Mouse (Mus musculus) naive thymus-derived CD4-positive, alpha-beta T cell, adult 2 months (primary cell): ENCODE results near the gene Clock.

Source experiments
- DNase-seq: peaks from one replicate; pipeline ENCODE4 v3.0.0-alpha.2; 2011; ENCODE audit warnings: low read depth

Gene Clock

GRCm38 (mm10) chr5:76283890-76284289 is 20.7 kb downstream of the Clock start:
- no peak for DNase-seq

GRCm38 (mm10) chr5:76274977-76275376 is 29.6 kb downstream of the Clock start:
- no peak for DNase-seq

GRCm38 (mm10) chr5:76250948-76251347 is 53.6 kb downstream of the Clock start:
- DNase-seq, result no peak

GRCm38 (mm10) chr5:76246539-76246938 is 58.1 kb downstream of the Clock start:
- DNase-seq, result no peak

- DNase-seq, result no peak
Observed at GRCm38 (mm10) chr5:76245419-76245818, 59.2 kb downstream of the Clock start.

- DNase-seq, result no peak
Observed at GRCm38 (mm10) chr5:76244430-76244829, 60.2 kb downstream of the Clock start.

- DNase-seq, result no peak
Observed at GRCm38 (mm10) chr5:76243929-76244328, 60.7 kb downstream of the Clock start.

GRCm38 (mm10) chr5:76243274-76243673 is 61.3 kb downstream of the Clock start:
- no peak for DNase-seq

GRCm38 (mm10) chr5:76231171-76231855 is 73.3 kb downstream of the Clock start:
- DNase-seq, result no peak

GRCm38 (mm10) chr5:76216691-76217090 is 87.9 kb downstream of the Clock start:
- DNase-seq, result no peak

GRCm38 (mm10) chr5:76208066-76208465 is 96.5 kb downstream of the Clock start:
- DNase-seq, result no peak

GRCm38 (mm10) chr5:76205886-76206285 is 98.7 kb downstream of the Clock start:
- no peak for DNase-seq

- DNase-seq, result no peak
Observed at GRCm38 (mm10) chr5:76203171-76203570, 101.4 kb downstream of the Clock start.

GRCm38 (mm10) chr5:76199346-76199745 is 105.2 kb downstream of the Clock start:
- no peak for DNase-seq

- DNase-seq, result no peak
Observed at GRCm38 (mm10) chr5:76194377-76194945, 110.1 kb downstream of the Clock start.

- DNase-seq, result no peak
Observed at GRCm38 (mm10) chr5:76193075-76193474, 111.5 kb downstream of the Clock start.

- DNase-seq, result no peak
Observed at GRCm38 (mm10) chr5:76190609-76191008, 114.0 kb downstream of the Clock start.

- DNase-seq, result no peak
Observed at GRCm38 (mm10) chr5:76187885-76188284, 116.7 kb downstream of the Clock start.

- DNase-seq, result peak; percentile 69
Observed at GRCm38 (mm10) chr5:76184286-76185080, 120.1 kb downstream of the Clock start.

- DNase-seq, result peak; percentile 91
Observed at GRCm38 (mm10) chr5:76183750-76184261, 120.8 kb downstream of the Clock start, which contains the start of gene Tmem165. Gene Tmem165 (plus strand): TSS chr5:76183880.

GRCm38 (mm10) chr5:76183043-76183749 is 121.4 kb downstream of the Clock start:
- DNase-seq, result no peak

GRCm38 (mm10) chr5:76182326-76182725 is 122.3 kb downstream of the Clock start:
- no peak for DNase-seq
